Mouse (Mus musculus) lung, embryonic 14.5 days (tissue): ENCODE results near the gene Rasl12. TPM values are rescaled to one million over a fixed set of nuclear protein-coding genes. Genes with fewer than 3 reads are reported as not detected.

Experiments used
- ATAC-seq: fragments of 200-750 bp; cut with Nextera tagmentation; 2 replicates; pipeline ENCODE4 v1.8.0; 2017; ENCODE audit warnings: mild to moderate bottlenecking, moderate TSS enrichment, moderate library complexity; ENCODE audit not compliant: insufficient read depth
- DNase-seq: peaks from one replicate; pipeline ENCODE4 v3.0.0-alpha.2; 2015
- H3K27ac ChIP-seq: fragments of 300-500 bp; sonication (generic); 2 replicates; pipeline ENCODE4 v1.5.1; 2014; ENCODE audit warnings: low read depth, mild to moderate bottlenecking, moderate library complexity
- H3K27me3 ChIP-seq: fragments of 300-500 bp; sonication (generic); 2 replicates; pipeline ENCODE4 v1.6.1; 2014; ENCODE audit warnings: low read length, control low read depth; ENCODE audit not compliant: insufficient read depth
- H3K36me3 ChIP-seq: fragments of 300-500 bp; sonication (generic); 2 replicates; pipeline ENCODE4 v1.6.1; 2014; ENCODE audit warnings: control low read depth; ENCODE audit not compliant: insufficient read depth
- H3K4me1 ChIP-seq: fragments of 300-500 bp; sonication (generic); 2 replicates; pipeline ENCODE4 v1.6.1; 2014; ENCODE audit warnings: antibody characterized with exemption, control low read depth; ENCODE audit not compliant: insufficient read depth
- H3K4me2 ChIP-seq: fragments of 300-500 bp; sonication (generic); 2 replicates; pipeline ENCODE4 v1.6.1; 2014; ENCODE audit warnings: mild to moderate bottlenecking
- H3K4me3 ChIP-seq: fragments of 300-500 bp; sonication (generic); 2 replicates; pipeline ENCODE4 v1.5.1; 2014; ENCODE audit warnings: low read depth, low read length
- H3K9ac ChIP-seq: fragments of 300-500 bp; sonication (generic); 2 replicates; pipeline ENCODE4 v1.6.1; 2014
- H3K9me3 ChIP-seq: fragments of 300-500 bp; sonication (generic); 2 replicates; pipeline ENCODE4 v1.6.1; 2016; ENCODE audit warnings: low read depth, low read length, control low read depth
- CTCF ChIP-seq: IDR thresholded peaks from 2 replicates; pipeline ENCODE4 v1.5.1; 2016; ENCODE audit warnings: antibody characterized with exemption, low read depth
- WGBS: fragments of 180-500 bp; shearing (Covaris S2); extraction: QIAGEN DNeasy Blood & Tissue Kit; methylation state at CpG from one replicate; pipeline ENCODE4 v1.1.7; 2014; 5-methylcytosine and 5-hydroxymethylcytosine counted together
- polyA plus RNA-seq: library from polyadenylated mRNA; unstranded; fragments of >200 nt; fragmentation: Nextera tagmentation; extraction: Ambion mirVana; gene quantifications from 2 replicates; pipeline ENCODE4 v1.2.1, GENCODE M21; 2014

Rasl12 gene
- polyA plus RNA-seq, 1 experiment from 2014 or later = 48.8 TPM

- TF ChIP-seq CTCF = no peak
- Histone ChIP-seq H3K4me3 (no peak overlapping the region), H3K27me3 (no peaks in the 10 kb centered on the region), H3K4me1 (no peaks in the 10 kb centered on the region), H3K27ac (no peak overlapping the region), H3K4me2 (no peak overlapping the region), H3K9ac (no peak overlapping the region), H3K9me3 (no peaks in the 10 kb centered on the region), H3K36me3 (peaks cover 17% of the 10 kb centered on the region)
- no peak for DNase-seq
- ATAC-seq = no peak
- WGBS = 73% methylated on average over 7 of the region's 7 CpGs
Observed at GRCm38 (mm10) chr9:65365721-65366120, 32.6 kb upstream of the Rasl12 start.

- no peak for ATAC-seq
- Histone ChIP-seq H3K9me3 (no peaks in the 10 kb centered on the region), H3K27ac (no peak overlapping the region), H3K4me2 (no peak overlapping the region), H3K27me3 (no peaks in the 10 kb centered on the region), H3K36me3 (peaks cover 6% of the 10 kb centered on the region; the same call in 1 of the 2 replicates), H3K4me1 (no peaks in the 10 kb centered on the region), H3K9ac (no peak overlapping the region), H3K4me3 (no peak overlapping the region)
- whole genome bisulfite sequencing = 71% methylated on average over 24 of the region's 24 CpGs
- no peak for DNase-seq
- TF ChIP-seq CTCF = no peak
Observed at GRCm38 (mm10) chr9:65371756-65372155, 26.6 kb upstream of the Rasl12 start.

GRCm38 (mm10) chr9:65372449-65372848 lies 25.9 kb upstream of the Rasl12 start:
- no peak overlapping the region for H3K27ac ChIP-seq
- H3K36me3 ChIP-seq = peaks cover 6% of the 10 kb centered on the region; the same call in 1 of the 2 replicates
- TF ChIP-seq CTCF = peak; percentile 65
- no peak overlapping the region for H3K4me2 ChIP-seq
- WGBS = 66% methylated on average over 4 of the region's 4 CpGs
- no peaks in the 10 kb centered on the region for H3K4me1 ChIP-seq
- no peak overlapping the region for H3K9ac ChIP-seq
- no peaks in the 10 kb centered on the region for H3K9me3 ChIP-seq
- DNase-seq = peak; percentile 87
- H3K27me3 ChIP-seq = no peaks in the 10 kb centered on the region
- ATAC-seq = no peak
- no peak overlapping the region for H3K4me3 ChIP-seq

- H3K36me3 ChIP-seq = peaks cover 6% of the 10 kb centered on the region; the same call in 1 of the 2 replicates
- H3K9ac ChIP-seq = no peak overlapping the region
- H3K4me3 ChIP-seq = no peak overlapping the region
- ATAC-seq = no peak
- no peak for TF ChIP-seq CTCF
- H3K27me3 ChIP-seq = no peaks in the 10 kb centered on the region
- H3K4me1 ChIP-seq = no peaks in the 10 kb centered on the region
- WGBS = 69% methylated on average over 5 of the region's 5 CpGs
- peak overlapping the region; percentile 79; the same call in 1 of the 2 replicates for H3K27ac ChIP-seq
- no peaks in the 10 kb centered on the region for H3K9me3 ChIP-seq
- DNase-seq = no peak
- no peak overlapping the region for H3K4me2 ChIP-seq
Observed at GRCm38 (mm10) chr9:65374468-65375162, 23.7 kb upstream of the Rasl12 start.

GRCm38 (mm10) chr9:65375163-65375934 lies 23.0 kb upstream of the Rasl12 start:
- Histone ChIP-seq H3K4me1 (0 out of 2 replicates have a peak, but pooled peaks cover under 1% of the 10 kb centered on the region), H3K27ac (peak overlapping the region; percentile 79), H3K4me3 (no peak overlapping the region), H3K36me3 (peaks cover 6% of the 10 kb centered on the region; the same call in 1 of the 2 replicates), H3K27me3 (no peaks in the 10 kb centered on the region), H3K4me2 (no peak overlapping the region), H3K9ac (no peak overlapping the region), H3K9me3 (no peaks in the 10 kb centered on the region)
- ATAC-seq (peak; percentile 61), DNase-seq (peak; percentile 71)
- 68% methylated on average over 9 of the region's 9 CpGs for WGBS
- 0 out of 2 replicates have a peak, but pooled peaks have one; percentile 15 for TF ChIP-seq CTCF

GRCm38 (mm10) chr9:65381017-65381590 lies 17.2 kb upstream of the Rasl12 start:
- no peak for DNase-seq
- H3K4me3 ChIP-seq = no peak overlapping the region
- no peaks in the 10 kb centered on the region for H3K9me3 ChIP-seq
- TF ChIP-seq CTCF = no peak
- peaks cover 40% of the 10 kb centered on the region for H3K4me1 ChIP-seq
- WGBS = 42% methylated on average over 4 of the region's 4 CpGs
- H3K4me2 ChIP-seq = no peak overlapping the region
- 0 out of 2 replicates have a peak, but pooled peaks cover 2% of the 10 kb centered on the region for H3K36me3 ChIP-seq
- H3K9ac ChIP-seq = no peak overlapping the region
- H3K27ac ChIP-seq = peak overlapping the region; percentile 63; the same call in 1 of the 2 replicates
- no peaks in the 10 kb centered on the region for H3K27me3 ChIP-seq
- peak; percentile 48 for ATAC-seq
